Mouse (Mus musculus): Measurements from ENCODE around the gene Prkcb.

Gene Prkcb

DNA sequence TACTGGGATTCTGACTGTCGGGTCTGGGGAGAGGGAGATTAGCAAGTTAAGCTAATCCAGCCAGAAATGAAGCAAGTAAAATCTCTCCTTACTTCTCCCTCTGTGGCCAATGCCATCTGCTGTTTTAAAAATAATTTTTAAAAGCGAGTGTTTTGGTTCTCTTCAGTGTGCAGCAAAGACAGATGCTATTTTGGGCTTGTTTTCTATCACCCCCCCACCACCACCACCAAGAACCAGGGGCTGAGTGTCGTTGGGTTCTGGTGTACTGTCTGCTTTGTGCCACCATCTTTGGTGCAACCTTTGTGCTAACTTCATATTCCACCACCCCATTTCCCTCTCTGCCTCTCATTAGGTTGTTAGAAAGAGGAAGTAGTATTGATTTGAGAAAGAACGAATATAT is 289.0 kb downstream of the Prkcb start:
- in situ Hi-C loops (cut with MboI, MseI), result no loop called here

- in situ Hi-C loops (cut with MboI, MseI), result no loop called here
Measured at GRCm38 (mm10) chr7:122579461-122580157, 291.1 kb downstream of the Prkcb start.

GRCm38 (mm10) chr7:122580158-122580475 is 291.6 kb downstream of the Prkcb start:
- in situ Hi-C loops (cut with MboI, MseI), result no loop called here

DNA sequence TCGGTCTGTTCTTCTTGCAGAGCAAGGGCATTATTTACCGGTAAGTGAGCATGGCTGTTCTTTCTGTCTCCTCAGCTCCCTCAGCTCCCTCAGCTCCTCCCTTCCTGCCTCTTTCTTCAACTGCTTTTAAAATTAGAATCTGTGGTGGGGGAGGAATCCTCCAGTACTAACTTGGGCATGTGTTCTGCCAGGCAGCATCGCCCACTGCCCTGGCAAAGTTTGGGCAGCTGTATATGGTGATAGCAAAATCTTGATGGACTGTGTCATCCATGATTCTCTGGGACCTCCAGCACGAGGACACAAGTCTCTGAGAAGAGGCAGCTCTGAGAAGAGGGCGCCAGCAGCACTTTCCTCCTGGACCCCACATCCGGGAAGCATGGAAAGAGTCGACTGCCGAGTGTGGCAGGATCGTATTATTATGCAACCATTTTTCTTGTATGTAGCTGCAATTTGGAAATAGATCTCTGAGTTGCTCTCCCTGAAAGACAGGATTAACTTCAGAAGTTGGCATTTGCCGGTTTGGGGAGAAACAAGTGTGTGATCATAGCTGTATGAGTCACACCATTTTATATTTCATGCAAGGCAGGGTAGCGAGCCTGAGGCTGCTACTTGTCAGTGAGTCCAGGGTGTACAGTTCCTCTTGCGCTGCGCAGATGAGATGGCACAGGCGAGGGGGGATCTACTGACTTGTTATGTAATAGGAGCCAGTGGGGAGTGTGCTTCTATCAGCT is 296.0 kb downstream of the Prkcb start:
- in situ Hi-C loops (cut with MboI, MseI), result no loop called here

GRCm38 (mm10) chr7:122595897-122596296 is 307.3 kb downstream of the Prkcb start:
- in situ Hi-C loops (cut with MboI, MseI), result no loop called here

GRCm38 (mm10) chr7:122596596-122597170 is 308.1 kb downstream of the Prkcb start:
- in situ Hi-C loops (cut with MboI, MseI), result no loop called here

DNA sequence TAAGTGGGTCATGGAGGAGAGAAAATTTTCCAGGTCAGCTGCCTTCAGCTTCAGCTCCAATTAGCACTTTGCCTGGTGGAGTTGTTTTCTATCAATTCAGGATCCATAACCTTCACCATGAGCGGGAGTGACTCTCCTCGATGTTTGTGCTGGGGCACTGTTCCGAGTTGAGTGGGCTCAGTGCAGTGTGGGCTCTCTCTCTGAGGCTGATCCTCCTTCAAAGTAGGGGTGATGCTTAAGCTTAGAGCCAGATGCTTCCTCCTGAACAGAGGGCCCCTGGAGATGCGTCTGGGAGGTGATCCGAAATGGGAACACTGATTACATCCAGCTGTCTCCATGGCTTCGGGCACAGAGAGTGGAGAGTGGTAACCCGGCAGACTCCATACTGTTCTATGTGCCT is 308.8 kb downstream of the Prkcb start:
- in situ Hi-C loops (cut with MboI, MseI), result no loop called here

GRCm38 (mm10) chr7:122600856-122601255 is 312.3 kb downstream of the Prkcb start:
- in situ Hi-C loops (cut with MboI, MseI), result no loop called here

GRCm38 (mm10) chr7:122605066-122605465 is 316.5 kb downstream of the Prkcb start:
- in situ Hi-C loops (cut with MboI, MseI), result no loop called here

DNA sequence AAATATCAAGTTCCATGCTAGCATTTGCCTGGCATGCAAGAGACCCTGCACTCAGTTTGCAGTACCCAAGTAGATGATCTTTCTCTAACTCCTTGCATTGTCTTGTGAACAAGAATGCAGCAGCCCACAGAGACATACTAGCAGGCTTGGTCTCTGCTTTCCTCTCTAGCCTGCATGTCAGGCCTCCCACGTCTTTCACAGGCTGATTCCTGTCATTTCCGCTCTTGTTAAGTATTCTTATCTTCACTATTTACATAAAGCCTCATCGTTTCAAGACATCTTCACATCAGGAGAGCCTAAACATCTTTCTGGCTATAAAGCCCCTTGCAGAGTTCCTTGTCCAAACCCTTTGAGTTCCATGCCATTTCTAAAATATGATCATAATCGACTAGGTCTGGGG is 320.9 kb downstream of the Prkcb start:
- in situ Hi-C loops (cut with MboI, MseI), result no loop called here

DNA sequence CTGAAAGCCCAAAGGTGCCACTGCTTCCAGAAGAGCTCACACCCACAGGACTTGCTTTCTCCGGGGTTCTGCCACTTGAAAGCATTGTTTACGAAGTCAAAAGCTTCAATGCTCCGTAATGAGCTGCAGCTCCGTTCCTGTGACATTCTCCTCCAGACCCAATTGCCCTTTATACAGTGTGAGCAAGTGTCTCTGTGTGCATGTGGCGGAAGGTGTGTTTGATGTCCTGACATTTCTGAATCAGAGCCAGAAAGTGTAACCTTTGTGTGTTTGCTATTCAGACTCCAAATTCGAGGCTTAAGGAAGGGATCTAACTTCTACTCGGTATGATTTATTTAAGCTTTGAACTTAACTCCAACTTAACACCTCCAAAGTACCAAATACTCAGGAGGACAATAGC is 321.6 kb downstream of the Prkcb start:
- in situ Hi-C loops (cut with MboI, MseI), result no loop called here

DNA sequence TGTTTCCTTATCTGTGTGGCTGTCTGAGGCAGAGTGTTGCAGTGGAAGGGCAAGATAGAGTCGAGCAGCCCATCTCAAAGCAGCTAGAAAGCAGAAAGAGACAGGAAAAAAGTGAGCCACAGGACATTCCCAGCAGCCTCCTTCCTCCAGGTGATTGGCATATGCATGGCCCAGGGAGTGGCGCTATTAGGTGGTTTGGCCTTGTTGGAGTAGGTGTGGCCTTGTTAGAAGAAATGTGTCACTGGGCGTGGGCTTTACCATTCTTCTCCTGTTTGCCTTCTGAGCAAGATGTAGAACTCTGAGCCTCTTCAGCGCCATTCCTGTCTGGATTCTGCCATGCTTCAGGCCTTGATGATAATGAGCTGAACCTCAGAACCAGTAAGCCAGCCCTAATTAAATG is 325.3 kb downstream of the Prkcb start:
- in situ Hi-C loops (cut with MboI, MseI), result no loop called here

DNA sequence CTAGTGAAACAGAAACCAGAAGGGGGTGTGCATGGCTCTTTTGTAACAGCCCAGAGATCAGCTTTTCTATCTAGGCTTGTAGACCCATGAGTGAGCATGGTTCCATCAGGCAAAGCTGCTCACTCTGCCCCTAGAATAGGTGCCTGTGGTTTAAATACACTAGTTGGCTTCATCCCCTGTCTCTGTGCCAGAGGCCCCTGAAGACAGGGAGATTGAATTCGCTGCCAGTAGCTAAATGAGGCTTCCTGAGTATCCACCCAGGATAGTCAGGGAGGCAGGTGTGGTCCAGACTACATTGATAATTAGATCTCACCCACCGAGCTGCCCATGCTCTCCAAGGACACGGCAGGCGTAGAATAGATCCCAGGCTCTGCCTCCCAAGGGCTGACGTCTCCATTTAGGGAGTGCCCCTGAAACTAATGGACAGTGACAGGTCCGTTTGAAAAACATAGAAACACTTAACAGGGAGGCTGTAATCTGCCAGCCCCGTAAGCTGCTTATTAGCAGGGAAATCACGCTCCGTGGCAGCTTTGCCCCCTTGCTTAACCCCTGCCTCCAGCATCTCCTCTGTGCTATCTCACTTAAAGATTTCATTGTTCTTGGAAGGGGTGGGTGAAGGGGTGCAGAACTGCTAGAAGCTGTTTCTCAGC is 333.7 kb downstream of the Prkcb start:
- in situ Hi-C loops (cut with MboI, MseI), result no loop called here

GRCm38 (mm10) chr7:122623753-122624152 is 335.2 kb downstream of the Prkcb start:
- in situ Hi-C loops (cut with MboI, MseI), result no loop called here

GRCm38 (mm10) chr7:122628050-122628449 is 339.5 kb downstream of the Prkcb start:
- in situ Hi-C loops (cut with MboI, MseI), result no loop called here

DNA sequence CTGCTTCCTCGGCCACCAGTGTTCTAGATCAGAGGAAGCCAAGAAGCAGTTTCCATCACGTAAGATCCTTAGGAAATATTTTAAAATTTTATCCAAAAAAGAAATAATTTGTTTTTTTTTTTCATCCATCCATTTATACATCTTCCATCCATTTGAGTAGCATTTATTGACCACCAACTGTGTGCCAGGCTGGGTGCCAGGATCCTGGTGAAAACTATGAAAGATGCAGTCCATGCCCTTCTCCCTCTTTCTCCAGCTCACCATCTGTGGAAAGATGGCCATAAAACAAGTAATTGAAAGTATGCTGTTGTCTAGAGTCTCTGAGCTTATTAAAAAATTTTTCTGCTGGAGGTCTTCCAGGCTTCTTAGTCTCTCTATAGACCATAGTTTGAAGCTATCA is 341.8 kb downstream of the Prkcb start:
- in situ Hi-C loops (cut with MboI, MseI), result no loop called here

- in situ Hi-C loops (cut with MboI, MseI), result no loop called here
Measured at GRCm38 (mm10) chr7:122631151-122631550, 342.6 kb downstream of the Prkcb start.

DNA sequence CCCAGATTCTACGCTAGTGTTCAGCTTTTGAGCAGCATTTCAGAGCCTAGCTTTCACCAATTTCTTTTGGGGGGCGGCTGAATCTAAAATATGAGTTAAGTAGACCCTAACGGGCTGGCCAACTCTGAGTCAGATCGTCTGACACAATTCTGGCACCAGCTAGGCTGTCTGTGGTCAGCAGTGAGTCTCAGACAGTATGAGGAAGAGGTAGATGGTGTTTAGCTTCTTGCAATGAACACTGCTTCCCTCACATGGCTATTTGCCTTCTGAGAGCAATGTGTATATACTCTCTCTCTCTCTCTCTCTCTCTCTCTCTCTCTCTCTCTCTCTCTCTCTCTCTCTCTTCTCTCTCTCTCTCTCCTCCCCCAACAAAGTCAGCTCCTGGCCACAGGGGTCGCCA is 344.4 kb downstream of the Prkcb start:
- in situ Hi-C loops (cut with MboI, MseI), result no loop called here

DNA sequence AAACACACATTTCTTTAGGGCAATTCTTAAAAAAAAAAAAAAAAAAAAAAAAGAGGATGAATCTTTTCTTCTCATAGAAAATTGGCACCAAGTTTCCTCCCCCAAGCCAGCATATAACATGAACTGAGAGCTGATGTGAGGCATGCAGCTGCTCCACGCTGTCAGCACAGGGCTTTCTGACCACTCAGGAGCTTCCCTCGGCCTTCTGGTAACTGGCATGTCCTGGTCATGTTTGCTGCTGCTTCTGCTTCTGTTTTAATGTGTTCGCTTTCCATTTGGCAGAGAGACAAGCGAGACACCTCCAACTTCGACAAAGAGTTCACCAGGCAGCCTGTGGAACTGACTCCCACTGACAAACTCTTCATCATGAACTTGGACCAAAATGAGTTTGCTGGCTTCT is 344.9 kb downstream of the Prkcb start:
- in situ Hi-C loops (cut with MboI, MseI), result no loop called here

DNA sequence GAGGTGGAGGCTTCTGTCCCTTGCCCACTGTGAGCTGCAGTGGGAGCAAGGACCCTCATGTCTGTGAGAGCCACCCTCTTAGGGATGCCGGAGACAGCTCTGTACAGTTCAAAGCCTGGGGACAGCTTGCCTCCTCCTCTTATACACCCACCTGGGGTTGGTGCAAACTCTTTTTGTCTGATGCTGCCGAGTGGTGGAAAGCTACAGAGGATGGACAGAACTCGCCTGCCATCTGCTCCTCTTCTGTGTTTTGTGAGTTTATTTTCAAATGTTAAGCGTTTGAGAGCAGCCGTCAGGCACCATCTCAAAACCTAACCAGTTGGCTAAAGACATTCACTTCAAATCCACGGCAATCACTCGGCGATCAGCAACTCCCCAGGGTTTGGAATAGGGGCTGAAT is 355.1 kb downstream of the Prkcb start:
- in situ Hi-C loops (cut with MboI, MseI), result no loop called here

DNA sequence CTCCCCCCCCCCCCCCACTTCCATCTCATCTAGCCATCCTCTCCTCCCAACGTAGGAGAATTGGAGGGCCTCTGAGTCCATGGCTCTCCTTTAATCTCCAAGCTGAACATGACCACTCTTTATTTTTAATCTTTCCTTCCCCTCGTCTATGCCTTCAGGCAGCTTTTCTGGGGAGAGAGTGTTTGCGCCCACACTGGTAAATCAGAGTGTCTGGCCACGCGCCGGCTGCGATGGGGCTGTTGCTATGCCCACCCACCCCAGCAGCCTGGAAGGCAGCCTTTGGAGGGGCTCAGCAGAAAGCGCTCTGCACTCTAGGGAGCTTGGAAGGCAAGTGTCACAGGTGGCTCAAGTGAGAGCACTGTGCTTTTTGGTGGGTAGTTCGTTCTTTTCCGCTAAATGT is 360.8 kb downstream of the Prkcb start:
- in situ Hi-C loops (cut with MboI, MseI), result no loop called here

GRCm38 (mm10) chr7:122652523-122652922 is 364.0 kb downstream of the Prkcb start:
- in situ Hi-C loops (cut with MboI, MseI), result loop anchor here (10.0 kb wide), 1 partner anchor 168 kb away; no protein-coding TSS in a partner anchor

- in situ Hi-C loops (cut with MboI, MseI), result loop anchor here (10.0 kb wide), 1 partner anchor 172 kb away; no protein-coding TSS in a partner anchor
Measured at GRCm38 (mm10) chr7:122656671-122657070, 368.1 kb downstream of the Prkcb start.

Data from T-helper 1 cell (primary cell).